Mouse (Mus musculus) midbrain, embryonic 14.5 days (tissue): ENCODE data around the gene Moap1. TPM values are rescaled to one million over a fixed set of nuclear protein-coding genes. Genes with fewer than 3 reads are reported as not detected.

ENCODE experiments used
- ATAC-seq: fragments of 200-750 bp; cut with Nextera tagmentation; 2 replicates; pipeline ENCODE4 v1.8.0; 2017; ENCODE audit warnings: moderate number of reproducible peaks, moderate library complexity; ENCODE audit not compliant: low FRiP score, low TSS enrichment
- DNase-seq: peaks from one replicate; pipeline ENCODE4 v3.0.0-alpha.2; 2015
- H3K27ac ChIP-seq: fragments of 300-500 bp; sonication (generic); replicated peaks from 2 replicates; pipeline ENCODE4 v1.5.1; 2014; ENCODE audit warnings: mild to moderate bottlenecking, low read depth, low read length, moderate library complexity
- H3K27me3 ChIP-seq: fragments of 300-500 bp; sonication (generic); 2 replicates; pipeline ENCODE4 v1.6.1; 2014; ENCODE audit warnings: low read length, control low read depth, mixed read lengths; ENCODE audit not compliant: control insufficient read depth, insufficient read depth
- H3K36me3 ChIP-seq: fragments of 300-500 bp; sonication (generic); 2 replicates; pipeline ENCODE4 v1.6.1; 2014; ENCODE audit warnings: low read length, control low read depth; ENCODE audit not compliant: control insufficient read depth, insufficient read depth
- H3K4me1 ChIP-seq: fragments of 300-500 bp; sonication (generic); 2 replicates; pipeline ENCODE4 v1.6.1; 2014; ENCODE audit warnings: mild to moderate bottlenecking, antibody characterized with exemption, low read length, control low read depth; ENCODE audit not compliant: control insufficient read depth, insufficient read depth
- H3K4me2 ChIP-seq: fragments of 300-500 bp; sonication (generic); 2 replicates; pipeline ENCODE4 v1.6.1; 2014; ENCODE audit warnings: mild to moderate bottlenecking, low read length, moderate library complexity
- H3K4me3 ChIP-seq: fragments of 300-500 bp; sonication (generic); replicated peaks from 2 replicates; pipeline ENCODE4 v1.5.1; 2014; ENCODE audit warnings: low read depth, low read length
- H3K9ac ChIP-seq: fragments of 300-500 bp; sonication (generic); replicated peaks from 2 replicates; pipeline ENCODE4 v1.6.1; 2014; ENCODE audit warnings: mild to moderate bottlenecking, low read length, moderate library complexity
- H3K9me3 ChIP-seq: fragments of 300-500 bp; sonication (generic); 2 replicates; pipeline ENCODE4 v1.6.1; 2016; ENCODE audit warnings: low read length, control low read depth, mixed read lengths; ENCODE audit not compliant: control insufficient read depth
- WGBS: fragments of 180-500 bp; shearing (Covaris S2); extraction: QIAGEN DNeasy Blood & Tissue Kit; methylation state at CpG from one replicate; pipeline ENCODE4 v1.1.7; 2014; 5-methylcytosine and 5-hydroxymethylcytosine counted together
- polyA plus RNA-seq: library from polyadenylated mRNA; unstranded; fragments of >200 nt; fragmentation: Nextera tagmentation; extraction: Ambion mirVana; gene quantifications from 2 replicates; pipeline ENCODE4 v1.2.1, GENCODE M21; 2014

Moap1 gene
- polyA plus RNA-seq, 1 experiment from 2014 or later = 60.0 TPM

- no peak overlapping the region for H3K4me2 ChIP-seq
- 85% methylated on average over 10 of the region's 10 CpGs for WGBS
- H3K4me3 ChIP-seq = no peak overlapping the region
- H3K27ac ChIP-seq = no peak overlapping the region
- no peaks in the 10 kb centered on the region for H3K27me3 ChIP-seq
- no peak overlapping the region for H3K9ac ChIP-seq
- no peak for ATAC-seq
- no peaks in the 10 kb centered on the region for H3K36me3 ChIP-seq
- H3K9me3 ChIP-seq = no peaks in the 10 kb centered on the region
- no peaks in the 10 kb centered on the region for H3K4me1 ChIP-seq
- DNase-seq = no peak
Observed at GRCm38 (mm10) chr12:102714654-102715395, 28.6 kb downstream of the Moap1 start.

GRCm38 (mm10) chr12:102714116-102714515 lies 29.3 kb downstream of the Moap1 start:
- 67% methylated on average over 2 of the region's 2 CpGs for WGBS

GRCm38 (mm10) chr12:102713153-102713865 lies 30.2 kb downstream of the Moap1 start:
- DNase-seq = no peak
- no peaks in the 10 kb centered on the region for H3K27me3 ChIP-seq
- no peak overlapping the region for H3K27ac ChIP-seq
- no peak for ATAC-seq
- no peaks in the 10 kb centered on the region for H3K9me3 ChIP-seq
- no peak overlapping the region for H3K4me3 ChIP-seq
- H3K36me3 ChIP-seq = no peaks in the 10 kb centered on the region
- no peak overlapping the region for H3K4me2 ChIP-seq
- H3K4me1 ChIP-seq = no peaks in the 10 kb centered on the region
- 79% methylated on average over 20 of the region's 20 CpGs for WGBS
- H3K9ac ChIP-seq = no peak overlapping the region

More at GRCm38 (mm10) chr12:102714116-102714515, 29.3 kb downstream of the Moap1 start:
- H3K9ac ChIP-seq = no peak overlapping the region
- DNase-seq = no peak
- H3K27ac ChIP-seq = no peak overlapping the region
- no peak overlapping the region for H3K4me3 ChIP-seq
- no peaks in the 10 kb centered on the region for H3K4me1 ChIP-seq
- no peak for ATAC-seq
- H3K27me3 ChIP-seq = no peaks in the 10 kb centered on the region
- H3K9me3 ChIP-seq = no peaks in the 10 kb centered on the region
- no peak overlapping the region for H3K4me2 ChIP-seq
- no peaks in the 10 kb centered on the region for H3K36me3 ChIP-seq

- Histone ChIP-seq H3K4me3 (no peak overlapping the region), H3K4me1 (peaks cover 4% of the 10 kb centered on the region; the same call in 1 of the 2 replicates), H3K9ac (no peak overlapping the region), H3K4me2 (no peak overlapping the region), H3K27ac (no peak overlapping the region), H3K27me3 (no peaks in the 10 kb centered on the region), H3K9me3 (no peaks in the 10 kb centered on the region), H3K36me3 (no peaks in the 10 kb centered on the region)
- DNase-seq = no peak
- 38% methylated on average over 4 of the region's 4 CpGs for WGBS
- no peak for ATAC-seq
Observed at GRCm38 (mm10) chr12:102710851-102711375, 32.5 kb downstream of the Moap1 start.

GRCm38 (mm10) chr12:102709896-102710295 lies 33.6 kb downstream of the Moap1 start:
- DNase-seq (no peak), ATAC-seq (no peak)
- Histone ChIP-seq H3K4me1 (peaks cover 12% of the 10 kb centered on the region; the same call in 1 of the 2 replicates), H3K27ac (no peak overlapping the region), H3K9me3 (no peaks in the 10 kb centered on the region), H3K27me3 (no peaks in the 10 kb centered on the region), H3K4me2 (no peak overlapping the region), H3K36me3 (no peaks in the 10 kb centered on the region), H3K9ac (no peak overlapping the region), H3K4me3 (no peak overlapping the region)
- 93% methylated on average over 5 of the region's 5 CpGs for WGBS

- 68% methylated on average over 11 of the region's 11 CpGs for WGBS
- Histone ChIP-seq H3K36me3 (no peaks in the 10 kb centered on the region), H3K9ac (no peak overlapping the region), H3K4me1 (peaks cover 15% of the 10 kb centered on the region), H3K27me3 (no peaks in the 10 kb centered on the region), H3K27ac (no peak overlapping the region), H3K9me3 (no peaks in the 10 kb centered on the region), H3K4me3 (no peak overlapping the region), H3K4me2 (no peak overlapping the region)
- ATAC-seq (no peak), DNase-seq (no peak)
Observed at GRCm38 (mm10) chr12:102708220-102708619, 35.2 kb downstream of the Moap1 start.

GRCm38 (mm10) chr12:102706833-102707463 lies 36.5 kb downstream of the Moap1 start:
- Histone ChIP-seq H3K4me3 (no peak overlapping the region), H3K36me3 (no peaks in the 10 kb centered on the region), H3K27me3 (no peaks in the 10 kb centered on the region), H3K9ac (no peak overlapping the region), H3K4me1 (peaks cover 26% of the 10 kb centered on the region), H3K9me3 (no peaks in the 10 kb centered on the region), H3K27ac (no peak overlapping the region), H3K4me2 (no peak overlapping the region)
- ATAC-seq (no peak), DNase-seq (no peak)
- 93% methylated on average over 10 of the region's 10 CpGs for WGBS

- 72% methylated on average over 6 of the region's 6 CpGs for WGBS
- no peak overlapping the region for H3K9ac ChIP-seq
Observed at GRCm38 (mm10) chr12:102705906-102706640, 37.4 kb downstream of the Moap1 start.

More at GRCm38 (mm10) chr12:102705906-102706640, 37.4 kb downstream of the Moap1 start:
- Histone ChIP-seq H3K4me1 (peaks cover 28% of the 10 kb centered on the region), H3K4me2 (peak overlapping the region; percentile 79), H3K27me3 (no peaks in the 10 kb centered on the region), H3K27ac (peak overlapping the region; percentile 89; the same call in 1 of the 2 replicates), H3K36me3 (no peaks in the 10 kb centered on the region), H3K9me3 (no peaks in the 10 kb centered on the region), H3K4me3 (no peak overlapping the region)
- DNase-seq (no peak), ATAC-seq (no peak)
